Mouse (Mus musculus) inflammation-experienced regulatory T-cells, adult 16 weeks (primary cell): ENCODE data around the gene Anxa5. TPM values are rescaled to one million over a fixed set of nuclear protein-coding genes. Genes with fewer than 3 reads are reported as not detected.

Experiments used
- polyA plus RNA-seq: library from polyadenylated mRNA; unstranded; fragments of 100-300 nt; shearing (Covaris generic); gene quantifications from one replicate; pipeline ENCODE4 v1.2.1, GENCODE M21; 2017

Anxa5 gene
- polyA plus RNA-seq = 186 TPM

DNA sequence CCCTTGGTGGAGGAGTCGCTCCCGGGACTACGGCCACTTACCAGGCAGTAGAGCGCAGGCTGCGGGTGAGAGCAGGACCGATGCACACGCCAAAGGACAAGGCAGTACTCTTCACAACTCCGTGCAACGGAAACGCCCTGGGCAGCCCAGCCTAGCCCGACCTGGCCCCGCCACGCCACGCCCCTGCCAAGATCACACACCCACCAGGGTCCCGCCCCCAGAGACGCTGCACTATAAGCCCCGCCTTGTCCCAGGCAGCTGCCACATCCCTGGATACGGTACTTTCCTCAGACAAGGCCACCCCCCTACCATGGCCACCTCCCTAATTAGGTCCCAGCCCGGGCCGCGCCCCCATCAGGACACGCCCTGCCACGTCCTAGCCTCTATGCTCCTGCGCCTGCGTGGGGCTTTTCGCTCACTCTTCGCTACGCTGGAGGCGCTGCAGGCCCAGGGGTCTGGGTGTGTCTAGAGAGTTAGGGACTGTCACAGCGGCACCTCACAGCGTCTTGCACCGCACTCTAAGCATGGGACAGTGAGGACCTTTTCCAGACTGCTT, at the start of gene Anxa5, which contains the start of gene 1810062G17Rik:
Gene Anxa5, minus strand, starts transcription at position 363 of the 556 bp plus-strand sequence.
Gene 1810062G17Rik, plus strand, starts transcription at position 406 of the 556 bp plus-strand sequence.

DNA sequence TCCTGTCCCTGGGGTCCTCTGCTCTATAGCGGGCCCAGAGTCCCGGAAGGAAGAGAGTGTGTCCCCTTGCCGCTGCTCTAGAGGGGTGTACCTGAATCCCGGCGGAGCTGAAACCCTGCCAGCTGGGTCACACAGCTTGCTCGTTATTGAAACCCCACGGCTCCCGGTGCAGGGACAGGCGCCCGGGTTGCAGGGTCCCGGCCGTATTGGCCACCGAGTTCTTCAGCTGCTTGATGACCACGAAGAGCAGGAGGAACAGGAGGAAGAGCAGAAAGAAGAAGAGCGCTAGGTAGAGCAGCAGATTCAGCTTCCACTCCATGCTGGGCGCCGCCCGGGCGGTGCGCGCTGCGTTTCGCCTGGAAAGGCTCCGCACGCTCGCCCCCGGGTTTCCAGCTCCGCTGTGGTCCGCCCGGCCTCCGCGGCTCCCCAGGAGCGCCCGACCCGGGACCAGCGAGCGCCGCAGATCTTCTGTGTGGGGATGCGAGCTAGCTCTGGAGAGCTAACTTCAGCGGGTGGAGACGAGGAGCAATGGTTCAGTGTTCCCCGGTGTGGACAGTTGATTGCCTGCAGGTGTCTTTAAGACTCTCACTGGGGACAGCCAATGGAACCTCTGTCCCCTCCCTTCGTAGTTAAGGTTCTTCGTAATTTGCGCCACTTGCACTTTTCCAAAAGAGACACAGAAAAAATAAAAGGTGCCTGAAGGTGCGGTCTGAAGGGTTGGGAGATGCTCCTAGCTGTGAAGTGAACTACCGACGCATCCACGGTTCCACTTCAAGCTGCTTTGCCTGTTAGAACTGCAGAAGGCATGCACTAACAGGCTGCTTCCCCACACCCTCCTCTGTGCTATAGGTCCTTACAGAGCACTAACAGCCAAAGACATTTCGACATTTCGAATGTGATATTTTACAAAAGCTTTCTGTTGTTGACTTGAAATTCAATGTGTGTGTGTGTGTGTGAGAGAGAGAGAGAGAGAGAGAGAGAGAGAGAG, 45.7 kb upstream of the Anxa5 start, which contains the start of gene Gm11549:
Gene Gm11549, minus strand, starts transcription at position 741 of the 988 bp plus-strand sequence.

Other genes with a start within 250 kb of the Anxa5 start
- 1.5 TPM for gene 1810062G17Rik, start within 50 bp of the Anxa5 start, polyA plus RNA-seq
- gene Gm11549, start 45.9 kb upstream of the Anxa5 start, polyA plus RNA-seq = not detected
- 56.0 TPM for gene Exosc9, start 76.7 kb upstream of the Anxa5 start, polyA plus RNA-seq
- 4.2 TPM for gene Ccna2, start 96.3 kb upstream of the Anxa5 start, polyA plus RNA-seq
- gene Bbs7, start 137.6 kb upstream of the Anxa5 start, polyA plus RNA-seq = 0.61 TPM
- gene Trpc3, start 214.3 kb upstream of the Anxa5 start, polyA plus RNA-seq = not detected